Mouse (Mus musculus): ENCODE results near the gene Dscaml1.

DNA sequence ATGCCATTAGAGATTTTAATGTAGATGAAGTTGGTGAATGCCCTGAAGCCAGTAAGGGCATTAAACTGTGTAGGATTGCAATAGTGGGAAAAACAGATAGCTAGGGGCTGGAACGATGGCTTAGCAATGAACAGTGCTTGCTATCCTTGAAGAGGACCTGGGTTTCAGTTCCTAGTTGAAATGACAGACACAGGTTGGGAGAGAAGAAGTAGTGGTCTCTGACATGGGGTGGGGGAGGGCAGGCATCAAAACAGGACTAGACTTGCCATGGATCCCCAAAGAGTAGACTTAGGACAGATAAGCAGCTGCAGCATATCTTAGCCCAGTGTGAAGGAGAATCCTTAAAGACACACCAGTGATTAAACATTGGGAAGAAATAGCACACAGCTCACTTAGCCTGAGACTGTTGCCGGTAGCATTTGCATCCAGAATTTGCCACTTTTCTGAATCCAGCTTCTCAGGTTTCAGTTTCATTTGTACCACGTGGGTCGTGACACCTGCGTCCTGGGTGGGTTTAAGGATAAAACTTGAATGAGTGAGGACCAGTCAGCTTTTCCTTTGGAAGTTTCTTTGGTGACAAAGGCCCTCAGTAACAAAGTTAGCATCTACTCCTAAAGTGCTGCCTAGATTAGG lies 75.0 kb downstream of the Dscaml1 start:
- TF ChIP-seq POLR2A (IDR thresholded peaks at IDR 0.05; ENCODE audit: low read depth, low read length): no peak
- TF ChIP-seq CTCF (IDR thresholded peaks at IDR 0.05; ENCODE audit: extremely low read depth, insufficient read length, insufficient replicate concordance, low read depth, low read length): no peak

Data from small intestine, adult 2 months (tissue).